ENCODE assay signal across 8 mouse cellular contexts in the genomic region with DNA sequence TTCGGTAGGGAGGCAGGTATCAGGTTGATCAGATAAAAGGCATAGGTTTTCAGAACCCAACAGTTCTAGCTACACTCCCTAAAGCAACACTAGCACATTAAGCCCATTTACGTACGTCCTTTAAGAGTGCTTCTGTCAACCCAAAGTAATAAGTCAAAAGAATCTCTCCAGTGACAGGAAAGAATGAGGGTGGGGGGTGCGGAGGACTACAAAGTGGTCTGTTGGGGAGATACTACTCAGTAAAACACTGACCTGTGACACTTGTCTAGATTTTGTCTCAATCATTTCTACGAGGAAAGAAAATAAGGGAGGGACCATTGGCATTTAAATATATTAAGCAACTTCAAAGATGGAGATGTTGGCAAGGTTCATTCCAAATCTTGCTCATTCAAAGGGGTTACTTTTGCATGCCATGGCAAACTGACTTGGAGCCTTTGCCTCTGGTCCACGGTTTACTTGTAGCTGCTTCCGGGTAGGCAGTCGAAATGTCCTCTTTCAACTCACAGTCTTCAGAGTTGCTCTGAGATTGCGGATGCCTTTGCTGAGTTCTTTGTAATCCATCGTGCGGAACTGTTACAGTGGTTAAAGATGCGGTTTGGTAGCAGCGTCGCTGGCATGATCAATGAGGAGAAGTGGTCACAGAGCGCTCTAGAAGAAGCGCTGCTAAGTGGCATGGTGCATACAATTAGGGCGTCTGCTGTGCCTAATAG. TPM values are rescaled to one million over a fixed set of nuclear protein-coding genes. Genes with fewer than 3 reads are reported as not detected.
DNase-seq lines count a peak whose midpoint lies in the region; ATAC-seq and TF ChIP-seq lines count a peak whose summit lies in the region.

No protein-coding gene starts in this region.

- no peaks in the 10 kb centered on the region for H3K27me3 ChIP-seq in G1E (ENCODE audit: insufficient read depth, low read length)
- H3K27me3 ChIP-seq in forebrain, embryonic 15.5 days = no peaks in the 10 kb centered on the region
- H3K27me3 ChIP-seq in midbrain, embryonic 11.5 days (ENCODE audit: control insufficient read depth, insufficient read depth, low read length) = no peaks in the 10 kb centered on the region; the same call in 1 of the 2 replicates
- peaks cover 3% of the 10 kb centered on the region; the same call in 1 of the 2 replicates for H3K27me3 ChIP-seq in kidney, adult 2 months (replicated peaks; ENCODE audit: control insufficient read depth, insufficient read depth, low read length)

- H3K27ac ChIP-seq in forebrain, embryonic 15.5 days (replicated peaks) = peak overlapping the region; percentile 97
- no peak overlapping the region for H3K27ac ChIP-seq in midbrain, embryonic 11.5 days (ENCODE audit: low read depth, low read length)
- no peak overlapping the region for H3K27ac ChIP-seq in kidney, adult 2 months (ENCODE audit: insufficient read depth, low read depth, low read length)

- 2% methylated on average over 17 of the region's 17 CpGs for WGBS in forebrain, embryonic 15.5 days
- 4% methylated on average over 17 of the region's 17 CpGs for WGBS in midbrain, embryonic 11.5 days
- 4% methylated on average over 17 of the region's 17 CpGs for WGBS in kidney, adult 2 months

- peak; percentile 10 to 14 for DNase-seq in cerebellum, postnatal 25 days
- no peak for DNase-seq in cerebellum, adult 11-12 months
- DNase-seq in G1E (ENCODE audit: low spot score) = no peak
- peak; percentile 94 for DNase-seq in midbrain, embryonic 11.5 days (ENCODE audit: low spot score, missing footprints)
- DNase-seq in testis, postnatal 14 days (ENCODE audit: low spot score) = no peak
- DNase-seq in thymus, postnatal 10 days (ENCODE audit: low spot score in 2 of 2) = no peak
- no peak for DNase-seq in kidney, adult 2 months

- TF ChIP-seq POLR2A in kidney, adult 2 months (IDR thresholded peaks at IDR 0.05; ENCODE audit: low read depth, low read length) = no peak

- H3K4me1 ChIP-seq in G1E (ENCODE audit: insufficient read depth, low read depth, low read length) = peaks cover 65% of the 10 kb centered on the region
- H3K4me1 ChIP-seq in forebrain, embryonic 15.5 days = peaks cover 25% of the 10 kb centered on the region
- peaks cover 16% of the 10 kb centered on the region for H3K4me1 ChIP-seq in midbrain, embryonic 11.5 days (ENCODE audit: control insufficient read depth, insufficient read depth, low read length)
- H3K4me1 ChIP-seq in kidney, adult 2 months (ENCODE audit: control insufficient read depth, insufficient read depth, low read length) = no peaks in the 10 kb centered on the region

- peaks cover 35% of the 10 kb centered on the region for H3K36me3 ChIP-seq in G1E (replicated peaks)
- H3K36me3 ChIP-seq in forebrain, embryonic 15.5 days = peaks cover 3% of the 10 kb centered on the region; the same call in 1 of the 2 replicates
- no peaks in the 10 kb centered on the region for H3K36me3 ChIP-seq in midbrain, embryonic 11.5 days (ENCODE audit: control insufficient read depth, insufficient read depth, low read length)
- H3K36me3 ChIP-seq in kidney, adult 2 months (ENCODE audit: control insufficient read depth, insufficient read depth, low read length) = no peaks in the 10 kb centered on the region

- TF ChIP-seq CTCF in G1E (IDR thresholded peaks at IDR 0.05; ENCODE audit: low read depth, low read length) = no peak
- no peak for TF ChIP-seq CTCF in kidney, adult 2 months (conservative IDR thresholded peaks at IDR 0.05; ENCODE audit: insufficient read depth, insufficient read length, low read depth, low read length)

- peak overlapping the region; percentile 70 for H3K4me2 ChIP-seq in forebrain, embryonic 15.5 days (replicated peaks)
- H3K4me2 ChIP-seq in midbrain, embryonic 11.5 days = peak overlapping the region; percentile 64

- ATAC-seq in G1E (ENCODE audit: extremely low read depth, insufficient number of reproducible peaks, low FRiP score, poor library complexity, severe bottlenecking) = no peak
- ATAC-seq in forebrain, embryonic 15.5 days (replicated peaks) = no peak
- no peak for ATAC-seq in midbrain, embryonic 11.5 days (ENCODE audit: low FRiP score)

- no peaks in the 10 kb centered on the region for H3K9me3 ChIP-seq in G1E (replicated peaks)
- no peaks in the 10 kb centered on the region for H3K9me3 ChIP-seq in forebrain, embryonic 15.5 days
- H3K9me3 ChIP-seq in midbrain, embryonic 11.5 days (ENCODE audit: control insufficient read depth, low read length) = no peaks in the 10 kb centered on the region

- H3K9ac ChIP-seq in forebrain, embryonic 15.5 days (replicated peaks) = peak overlapping the region; percentile 78
- peak overlapping the region; percentile 93 for H3K9ac ChIP-seq in midbrain, embryonic 11.5 days (ENCODE audit: low read length)

- H3K4me3 ChIP-seq in G1E (ENCODE audit: low read depth, low read length) = peak overlapping the region; percentile 94
- H3K4me3 ChIP-seq in forebrain, embryonic 15.5 days = peak overlapping the region; percentile 78
- peak overlapping the region; percentile 74 for H3K4me3 ChIP-seq in midbrain, embryonic 11.5 days (ENCODE audit: low read depth, low read length)
- no peak overlapping the region for H3K4me3 ChIP-seq in kidney, adult 2 months (ENCODE audit: insufficient read depth, low read depth, low read length)

RNA-seq across cellular contexts. Expression of a gene that starts 2.6 kb away (rescaled TPM):
- total RNA-seq in G1E (2014; fragmentation: Nextera tagmentation) = 71.6 and 76.7 TPM in 2 replicates
- 12.6 and 14.5 TPM in 2 replicates for total RNA-seq in G1E (2017)
- polyA plus RNA-seq in G1E (2012) = 21.5 and 22.7 TPM in 2 replicates
- polyA plus RNA-seq in forebrain, embryonic 15.5 days (2015; fragmentation: Nextera tagmentation; extraction: Ambion mirVana) = 22.9 and 24.2 TPM in 2 replicates
- polyA plus RNA-seq in midbrain, embryonic 11.5 days (2014; fragmentation: Nextera tagmentation; extraction: Ambion mirVana) = 15.2 and 16.4 TPM in 2 replicates
- 0.03 TPM in 2 replicates for polyA plus RNA-seq in kidney, adult 2 months (2012; rRNA removed)

Comparison
In these comparisons a context has a peak if more than half of its experiments do, and no peak if none do; other contexts are left out.
1. DNase-seq: peak in cerebellum, postnatal 25 days (2 of 2) and midbrain, embryonic 11.5 days (single experiment); none in cerebellum, adult 11-12 months (single experiment), G1E (single experiment), testis, postnatal 14 days (single experiment), thymus, postnatal 10 days (0 of 2) and kidney, adult 2 months (single experiment).
2. RNA of a gene that starts 2.6 kb away (polyA plus RNA-seq): 22.9 to 24.2 TPM in forebrain, embryonic 15.5 days, 21.5 to 22.7 TPM in G1E and 15.2 to 16.4 TPM in midbrain, embryonic 11.5 days; 0.03 TPM in kidney, adult 2 months; every median in the first group is over 10 times any median in the second.